Mouse (Mus musculus) ES-CJ7 (cell line): ENCODE data around the gene Ccdc181.

ENCODE experiments used
- DNase-seq: peaks from one replicate; pipeline ENCODE4 v3.0.0; 2011; ENCODE audit warnings: low read depth, low spot score

Ccdc181 gene

GRCm38 (mm10) chr1:164284007-164284406, 8.6 kb downstream of the Ccdc181 start:
- no peak for DNase-seq

DNA sequence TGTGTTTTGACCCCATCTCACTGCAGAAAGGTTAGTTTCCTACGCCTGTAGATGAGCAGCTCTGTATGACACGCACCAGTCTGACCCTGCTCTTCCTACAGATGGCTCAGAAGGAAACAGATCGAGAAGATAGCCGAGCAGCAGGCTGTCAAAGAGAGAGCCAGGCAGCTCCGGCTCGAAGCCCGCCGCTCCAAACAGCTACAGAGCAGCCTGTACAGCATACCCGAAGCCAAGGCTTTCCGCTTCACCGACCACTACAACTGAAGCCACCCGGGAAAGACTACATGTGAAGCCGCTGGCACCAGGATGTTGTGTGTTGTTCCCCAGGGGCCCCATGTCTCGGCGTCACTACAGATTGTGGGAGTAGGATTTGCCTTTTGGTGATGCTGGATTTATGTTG, 12.0 kb downstream of the Ccdc181 start:
- no peak for DNase-seq

DNA sequence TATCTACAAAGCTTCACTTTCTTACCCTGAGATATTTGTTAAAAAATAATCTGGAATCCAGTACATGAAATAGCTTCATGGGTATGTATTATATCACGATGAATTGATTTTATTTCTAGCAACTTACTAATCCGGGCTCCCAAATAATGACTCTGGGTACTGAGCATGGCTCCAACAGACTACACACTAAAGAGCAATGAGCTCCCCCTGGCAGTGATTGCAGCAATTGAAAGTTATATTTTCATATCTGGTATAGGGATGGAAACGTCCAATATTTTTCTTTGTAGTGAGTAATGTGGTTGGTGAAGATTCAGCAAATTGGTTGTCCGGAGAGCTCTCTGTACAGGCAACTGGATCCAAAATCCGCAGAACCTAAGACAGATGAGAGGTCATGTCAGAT, 16.7 kb downstream of the Ccdc181 start:
- no peak for DNase-seq

DNA sequence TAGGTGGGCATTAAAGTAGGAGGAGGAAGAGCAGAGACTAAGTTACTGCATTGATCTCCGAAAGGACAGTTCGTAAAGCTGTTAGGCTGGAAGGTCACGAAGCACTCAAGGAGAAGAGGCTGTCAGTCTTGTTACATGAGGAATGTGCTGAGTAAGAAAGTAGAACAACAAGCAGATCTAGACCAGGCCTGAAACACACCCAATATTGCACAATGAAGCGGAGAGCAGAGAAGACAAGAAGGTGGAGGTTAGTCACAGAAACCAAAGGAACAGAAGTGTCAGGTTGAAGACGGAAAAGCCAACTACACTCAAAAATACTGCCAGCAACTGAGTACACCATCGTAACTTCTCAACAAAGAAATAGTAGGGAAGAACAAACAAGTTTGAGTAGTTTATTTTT, 18.7 kb downstream of the Ccdc181 start:
- no peak for DNase-seq

DNA sequence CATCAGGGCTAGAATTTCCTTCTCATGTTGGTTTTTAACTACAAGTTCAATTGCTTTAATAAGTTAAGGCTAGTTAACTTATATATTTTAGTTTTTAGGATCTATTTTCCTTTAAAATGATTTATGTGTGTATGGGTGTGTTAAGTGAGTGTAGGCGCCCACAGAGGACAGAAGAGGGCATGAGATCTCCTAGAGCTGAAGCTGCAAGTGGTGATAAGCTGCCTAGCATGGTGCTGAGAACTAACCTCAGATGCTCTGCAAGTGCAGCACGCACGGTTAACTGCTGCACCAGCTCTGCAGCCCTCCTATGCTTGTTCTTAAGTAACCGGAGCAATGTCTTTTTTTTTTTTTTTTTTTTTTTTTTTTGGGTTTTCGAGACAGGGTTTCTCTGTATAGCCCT, 21.1 kb downstream of the Ccdc181 start:
- DNase-seq, result no peak

DNA sequence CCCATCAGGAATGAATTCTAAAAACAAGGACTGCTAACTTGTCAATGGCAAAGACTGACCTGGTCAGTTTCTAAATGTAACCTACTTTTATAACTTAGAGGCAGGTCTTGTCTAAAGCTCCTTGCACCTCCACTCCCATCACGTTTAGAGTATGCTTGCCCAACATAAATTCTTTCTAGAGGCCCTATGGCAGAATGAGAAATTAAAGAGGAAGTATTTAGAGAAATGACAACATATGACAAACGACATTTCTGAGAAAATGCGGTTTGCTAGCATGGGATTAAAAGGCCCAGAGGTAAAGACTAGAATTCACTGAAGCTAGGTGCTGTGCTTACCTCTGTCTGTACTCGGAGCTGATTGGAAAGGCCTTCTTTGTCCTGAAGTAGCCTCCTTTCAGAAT, 26.6 kb downstream of the Ccdc181 start:
- no peak for DNase-seq

DNA sequence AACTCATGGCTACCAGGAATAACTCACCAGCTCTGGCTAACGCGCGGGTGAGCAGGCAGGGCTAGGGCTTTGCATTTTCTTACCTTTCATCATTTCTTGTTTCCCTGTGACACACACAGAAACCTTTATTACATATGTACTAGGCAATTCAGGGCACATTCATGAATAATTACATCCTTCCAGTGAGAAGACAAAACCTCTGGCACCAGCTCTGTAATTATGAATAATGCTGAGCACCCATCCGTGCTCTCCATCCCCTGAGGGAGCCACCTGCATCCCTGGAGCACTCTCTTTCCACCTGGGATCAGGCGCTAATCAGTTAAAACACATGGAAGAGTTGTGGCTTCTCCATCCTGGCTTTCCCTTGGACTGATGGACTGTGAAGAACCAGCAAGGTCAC, 28.4 kb downstream of the Ccdc181 start, which contains the start of gene Nme7:
Gene Nme7, plus strand, starts transcription at position 301 of the 400 bp plus-strand sequence.
- no peak for DNase-seq

- DNase-seq, result peak; percentile 100
Observed at GRCm38 (mm10) chr1:164307124-164307751, 31.9 kb downstream of the Ccdc181 start, which contains the start of gene Blzf1. Gene Blzf1, minus strand, starts transcription at chr1:164307489.

DNA sequence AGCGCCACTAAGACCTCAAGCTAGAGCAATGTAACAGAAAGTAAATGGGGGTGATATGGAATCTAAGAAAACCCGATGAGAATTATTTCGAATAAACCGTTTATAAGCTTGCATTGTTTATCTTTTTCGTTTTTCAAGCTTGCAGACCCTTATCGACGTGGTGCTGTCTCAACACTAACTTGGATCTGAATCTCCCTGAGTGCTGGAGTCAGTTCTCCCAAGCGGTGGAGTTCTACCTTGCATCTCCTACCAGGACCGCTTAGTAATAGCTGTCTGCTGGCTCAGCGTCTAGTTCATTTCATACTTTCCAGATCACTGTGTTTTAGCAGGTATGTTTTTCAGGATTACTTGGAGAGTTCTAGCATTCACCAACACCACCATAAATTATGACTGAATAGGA, 32.5 kb downstream of the Ccdc181 start:
- DNase-seq, result peak; percentile 39

- no peak for DNase-seq
Observed at GRCm38 (mm10) chr1:164314085-164314484, 38.7 kb downstream of the Ccdc181 start.

- peak; percentile 90 for DNase-seq
Observed at GRCm38 (mm10) chr1:164315266-164315665, 39.9 kb downstream of the Ccdc181 start.

- DNase-seq, result peak; percentile 75
Observed at GRCm38 (mm10) chr1:164316697-164317096, 41.3 kb downstream of the Ccdc181 start.

DNA sequence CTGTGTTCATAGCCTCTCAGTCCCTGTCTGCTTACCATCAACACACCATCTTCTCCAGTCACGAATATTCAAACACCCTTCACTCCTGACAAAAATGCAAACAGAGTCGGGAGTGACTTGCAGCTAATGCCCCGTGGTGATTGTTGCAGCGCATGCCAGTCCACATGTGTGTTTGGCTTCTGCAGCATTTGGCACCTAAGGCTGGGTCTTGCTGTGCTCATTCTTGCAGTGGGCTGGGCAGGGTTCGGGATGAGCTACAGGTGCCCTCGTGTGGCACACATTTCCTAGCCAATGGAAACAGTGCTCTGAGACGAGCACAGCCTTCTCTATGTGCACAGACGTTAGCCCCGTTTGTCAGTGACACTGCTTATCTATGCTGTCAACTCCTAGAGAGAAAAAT, 41.9 kb downstream of the Ccdc181 start:
- no peak for DNase-seq

GRCm38 (mm10) chr1:164318474-164318873, 43.1 kb downstream of the Ccdc181 start:
- DNase-seq, result no peak

GRCm38 (mm10) chr1:164319542-164320140, 44.3 kb downstream of the Ccdc181 start:
- no peak for DNase-seq

DNA sequence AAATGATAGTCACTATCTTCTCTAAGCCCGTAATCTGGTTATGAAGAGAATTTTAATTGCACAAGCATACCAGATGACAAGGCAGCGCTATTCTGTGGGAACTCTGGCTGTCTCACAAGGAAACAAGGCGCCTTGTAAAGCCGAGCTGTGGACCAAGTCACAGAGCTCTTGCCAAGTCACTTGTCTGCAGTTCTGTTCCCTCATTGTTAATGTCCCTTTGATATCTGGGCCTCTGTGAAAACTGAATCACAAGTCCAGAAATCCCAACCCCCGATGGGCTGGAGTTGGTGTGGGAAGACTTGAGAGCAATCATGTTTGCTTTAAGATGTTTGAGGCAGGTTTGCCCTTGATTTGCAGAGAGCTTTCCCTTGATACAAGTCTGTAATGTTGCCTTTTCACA, 45.3 kb downstream of the Ccdc181 start:
- no peak for DNase-seq

DNA sequence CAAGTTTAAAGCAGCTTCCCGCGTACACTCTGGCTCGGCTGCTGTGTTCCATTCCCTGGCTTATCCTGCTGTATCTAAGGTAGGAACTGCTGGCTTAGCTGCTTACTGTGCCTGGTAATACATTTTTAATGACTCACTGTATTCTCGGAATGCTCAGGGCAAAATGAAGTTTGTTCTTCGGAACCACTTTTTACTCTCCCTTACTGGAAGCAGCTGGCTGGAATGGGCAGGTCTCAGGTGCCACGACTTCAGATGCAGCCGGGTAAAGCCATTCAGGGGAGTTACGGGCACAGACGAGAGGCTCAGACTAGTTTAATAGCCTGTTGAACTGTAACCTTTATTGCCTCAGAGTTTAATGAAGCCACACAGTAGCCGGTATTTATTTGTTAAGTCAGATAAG, 46.0 kb downstream of the Ccdc181 start:
- no peak for DNase-seq

DNA sequence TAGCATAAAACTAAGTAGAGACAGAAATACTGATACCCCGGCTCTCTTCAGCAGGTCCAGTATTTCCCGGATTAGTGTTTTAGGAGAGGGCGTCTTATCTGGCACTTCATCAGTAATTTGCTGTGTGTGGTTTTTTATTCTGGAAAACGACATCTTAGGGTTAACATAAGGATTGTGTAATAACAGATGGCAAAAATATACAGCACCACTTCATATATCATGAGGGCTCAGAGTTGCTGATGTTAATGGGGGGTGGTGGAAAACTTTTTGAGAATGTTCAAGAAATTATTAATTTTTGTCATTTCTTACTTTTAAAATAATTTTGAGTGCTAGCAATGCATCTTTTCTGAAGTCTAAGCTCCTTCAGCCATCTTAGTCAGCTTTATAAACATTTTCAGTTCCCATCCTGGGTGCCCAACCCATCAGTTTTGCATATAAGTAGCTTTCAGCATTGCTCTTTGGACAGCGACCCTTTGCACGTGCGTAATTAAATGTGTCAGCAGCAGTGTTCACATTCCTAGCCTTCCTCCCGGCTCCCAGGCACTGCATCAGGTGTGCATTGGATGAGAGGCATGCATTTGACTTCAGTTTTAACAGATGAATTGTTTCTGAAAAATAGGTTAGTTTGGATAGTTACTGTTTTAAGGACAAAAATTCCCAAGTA, 47.7 kb downstream of the Ccdc181 start:
- DNase-seq, result no peak

- no peak for DNase-seq
Observed at GRCm38 (mm10) chr1:164324221-164324620, 48.8 kb downstream of the Ccdc181 start.

- no peak for DNase-seq
Observed at GRCm38 (mm10) chr1:164324878-164325277, 49.5 kb downstream of the Ccdc181 start.

GRCm38 (mm10) chr1:164326600-164327155, 51.3 kb downstream of the Ccdc181 start:
- DNase-seq, result no peak

DNA sequence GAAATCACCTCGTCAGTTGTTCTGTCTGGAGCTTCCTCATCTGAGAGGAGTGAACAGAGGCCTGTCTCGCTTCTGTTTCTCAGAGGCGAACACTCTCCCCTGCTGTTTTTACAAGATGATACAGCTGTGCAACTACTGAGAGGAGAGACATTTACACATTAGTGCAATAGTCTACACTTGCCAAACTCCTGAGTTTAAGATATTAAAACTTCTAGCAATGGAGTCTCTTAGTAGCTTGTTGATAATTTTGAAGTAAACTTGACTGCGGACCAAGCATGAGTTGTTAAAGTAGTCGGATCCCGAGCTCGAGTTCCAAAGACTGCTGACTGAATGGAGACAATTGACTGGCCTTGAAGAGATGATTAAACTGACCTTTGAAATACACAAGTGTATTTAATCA, 52.4 kb downstream of the Ccdc181 start:
- DNase-seq, result no peak

DNA sequence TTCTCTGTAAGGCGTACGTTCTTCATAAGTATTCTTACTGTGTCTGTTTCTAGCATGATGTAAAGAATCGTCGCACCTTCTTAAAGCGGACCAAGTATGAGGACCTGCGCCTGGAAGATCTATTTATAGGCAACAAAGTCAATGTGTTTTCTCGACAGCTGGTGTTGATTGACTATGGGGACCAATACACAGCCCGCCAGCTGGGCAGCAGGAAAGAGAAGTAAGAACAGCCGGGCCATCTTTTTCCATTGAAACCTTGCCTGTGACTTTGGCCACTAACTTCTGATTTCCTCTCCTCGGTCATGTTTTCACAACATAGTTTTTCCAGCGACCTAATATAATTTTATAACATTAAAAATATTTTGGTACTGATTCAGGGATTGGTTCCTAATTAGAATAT, 57.2 kb downstream of the Ccdc181 start:
- DNase-seq, result no peak
